Mouse (Mus musculus) forebrain, embryonic 14.5 days (tissue): Measurements from ENCODE around the gene Map2k5. TPM values are rescaled to one million over a fixed set of nuclear protein-coding genes. Genes with fewer than 3 reads are reported as not detected.
A peak's percentile ranks its signal among the peaks of the same experiment; 100 is the strongest.

Experiments used
- ATAC-seq: fragments of 200-750 bp; cut with Nextera tagmentation; 2 replicates; pipeline ENCODE4 v1.8.0; 2017; ENCODE audit warnings: mild to moderate bottlenecking, moderate library complexity
- DNase-seq: peaks from one replicate; pipeline ENCODE4 v3.0.0-alpha.2; 2015; ENCODE audit warnings: low spot score
- H3K27ac ChIP-seq: fragments of 300-500 bp; sonication (generic); 2 replicates; pipeline ENCODE4 v1.5.1; 2014; ENCODE audit warnings: low read depth, mild to moderate bottlenecking, control low read depth, low read length, moderate library complexity
- H3K27me3 ChIP-seq: fragments of 300-500 bp; sonication (generic); replicated peaks from 2 replicates; pipeline ENCODE4 v1.6.1; 2014; ENCODE audit warnings: low read length, control low read depth, mixed read lengths; ENCODE audit not compliant: control insufficient read depth, insufficient read depth
- H3K36me3 ChIP-seq: fragments of 300-500 bp; sonication (generic); 2 replicates; pipeline ENCODE4 v1.6.1; 2014; ENCODE audit warnings: low read length, control low read depth; ENCODE audit not compliant: control insufficient read depth, insufficient read depth
- H3K4me1 ChIP-seq: fragments of 300-500 bp; sonication (generic); 2 replicates; pipeline ENCODE4 v1.6.1; 2014; ENCODE audit warnings: antibody characterized with exemption, low read length, control low read depth; ENCODE audit not compliant: control insufficient read depth, insufficient read depth
- H3K4me2 ChIP-seq: fragments of 300-500 bp; sonication (generic); 2 replicates; pipeline ENCODE4 v1.6.1; 2014; ENCODE audit warnings: mild to moderate bottlenecking, control low read depth, low read length
- H3K4me3 ChIP-seq: fragments of 300-500 bp; sonication (generic); 2 replicates; pipeline ENCODE4 v1.5.1; 2014; ENCODE audit warnings: low read depth, low read length, control low read depth
- H3K9ac ChIP-seq: fragments of 300-500 bp; sonication (generic); 2 replicates; pipeline ENCODE4 v1.6.1; 2014; ENCODE audit warnings: mild to moderate bottlenecking, low read length, control low read depth, moderate library complexity
- H3K9me3 ChIP-seq: fragments of 300-500 bp; sonication (generic); replicated peaks from 2 replicates; pipeline ENCODE4 v1.6.1; 2016; ENCODE audit warnings: low read length, control low read depth, mixed read lengths; ENCODE audit not compliant: control insufficient read depth
- WGBS: fragments of 180-500 bp; shearing (Covaris S2); extraction: QIAGEN DNeasy Blood & Tissue Kit; methylation state at CpG from one replicate; pipeline ENCODE4 v1.1.7; 2014; 5-methylcytosine and 5-hydroxymethylcytosine counted together
- polyA plus RNA-seq: library from polyadenylated mRNA; unstranded; fragments of >200 nt; fragmentation: Nextera tagmentation; extraction: Ambion mirVana; gene quantifications from 2 replicates; pipeline ENCODE4 v1.2.1, GENCODE M21; 2014

Map2k5 gene
- polyA plus RNA-seq, 1 experiment from 2014 or later = 40.3 TPM

- no peaks in the 10 kb centered on the region for H3K9me3 ChIP-seq
- no peak for ATAC-seq
- WGBS = 96% methylated on average over 3 of the region's 3 CpGs
- no peak overlapping the region for H3K4me2 ChIP-seq
- no peaks in the 10 kb centered on the region for H3K27me3 ChIP-seq
- no peak overlapping the region for H3K4me3 ChIP-seq
- DNase-seq = no peak
- H3K9ac ChIP-seq = no peak overlapping the region
- no peaks in the 10 kb centered on the region for H3K36me3 ChIP-seq
- H3K27ac ChIP-seq = no peak overlapping the region
- peaks cover 9% of the 10 kb centered on the region; the same call in 1 of the 2 replicates for H3K4me1 ChIP-seq
Measured at GRCm38 (mm10) chr9:63298656-63299055, 79.0 kb downstream of the Map2k5 start.

GRCm38 (mm10) chr9:63295551-63295958, 82.1 kb downstream of the Map2k5 start:
- Histone ChIP-seq H3K4me3 (no peak overlapping the region), H3K4me2 (no peak overlapping the region), H3K9ac (no peak overlapping the region), H3K27me3 (no peaks in the 10 kb centered on the region), H3K27ac (no peak overlapping the region; the same call in 1 of the 2 replicates), H3K4me1 (peaks cover 12% of the 10 kb centered on the region; the same call in 1 of the 2 replicates), H3K9me3 (no peaks in the 10 kb centered on the region), H3K36me3 (peaks cover 8% of the 10 kb centered on the region; the same call in 1 of the 2 replicates)
- DNase-seq (peak; percentile 49), ATAC-seq (peak; percentile 52; the same call in 1 of the 2 replicates)
- 76% methylated on average over 7 of the region's 7 CpGs for WGBS

- DNase-seq (no peak), ATAC-seq (no peak)
- Histone ChIP-seq H3K27ac (no peak overlapping the region), H3K4me1 (peaks cover 12% of the 10 kb centered on the region; the same call in 1 of the 2 replicates), H3K4me3 (no peak overlapping the region), H3K9me3 (no peaks in the 10 kb centered on the region), H3K4me2 (no peak overlapping the region), H3K9ac (no peak overlapping the region), H3K36me3 (peaks cover 8% of the 10 kb centered on the region; the same call in 1 of the 2 replicates), H3K27me3 (no peaks in the 10 kb centered on the region)
- 92% methylated on average over 6 of the region's 6 CpGs for WGBS
Measured at GRCm38 (mm10) chr9:63294846-63295245, 82.9 kb downstream of the Map2k5 start.

- DNase-seq = no peak
- WGBS = 69% methylated on average over 13 of the region's 13 CpGs
Measured at GRCm38 (mm10) chr9:63293781-63294480, 83.8 kb downstream of the Map2k5 start.

GRCm38 (mm10) chr9:63288676-63289075, 89.0 kb downstream of the Map2k5 start:
- WGBS = 94% methylated on average over 4 of the region's 4 CpGs
- Histone ChIP-seq H3K27ac (no peak overlapping the region), H3K4me3 (no peak overlapping the region), H3K9me3 (no peaks in the 10 kb centered on the region), H3K27me3 (no peaks in the 10 kb centered on the region), H3K4me2 (no peak overlapping the region), H3K4me1 (peaks cover 14% of the 10 kb centered on the region; the same call in 1 of the 2 replicates), H3K36me3 (peaks cover 8% of the 10 kb centered on the region; the same call in 1 of the 2 replicates), H3K9ac (no peak overlapping the region)
- DNase-seq = no peak
- ATAC-seq = no peak

More at GRCm38 (mm10) chr9:63293781-63294480, 83.8 kb downstream of the Map2k5 start:
- no peaks in the 10 kb centered on the region for H3K9me3 ChIP-seq
- H3K36me3 ChIP-seq = peaks cover 8% of the 10 kb centered on the region; the same call in 1 of the 2 replicates
- no peak overlapping the region for H3K9ac ChIP-seq
- no peak for ATAC-seq
- no peak overlapping the region for H3K4me2 ChIP-seq
- no peaks in the 10 kb centered on the region for H3K27me3 ChIP-seq
- H3K4me3 ChIP-seq = no peak overlapping the region
- no peak overlapping the region for H3K27ac ChIP-seq
- peaks cover 12% of the 10 kb centered on the region; the same call in 1 of the 2 replicates for H3K4me1 ChIP-seq

- H3K4me3 ChIP-seq = no peak overlapping the region
- no peak overlapping the region for H3K4me2 ChIP-seq
- H3K4me1 ChIP-seq = peaks cover 11% of the 10 kb centered on the region; the same call in 1 of the 2 replicates
- no peak overlapping the region for H3K27ac ChIP-seq
- WGBS = 76% methylated on average over 9 of the region's 9 CpGs
- peak; percentile 32 for DNase-seq
- no peaks in the 10 kb centered on the region for H3K9me3 ChIP-seq
- no peak overlapping the region for H3K9ac ChIP-seq
- H3K36me3 ChIP-seq = no peaks in the 10 kb centered on the region
- ATAC-seq = no peak
- no peaks in the 10 kb centered on the region for H3K27me3 ChIP-seq
Measured at GRCm38 (mm10) chr9:63284392-63284791, 93.3 kb downstream of the Map2k5 start.

GRCm38 (mm10) chr9:63281996-63282395, 95.7 kb downstream of the Map2k5 start:
- WGBS = 97% methylated on average over 7 of the region's 7 CpGs
- H3K27ac ChIP-seq = no peak overlapping the region

GRCm38 (mm10) chr9:63281086-63281485, 96.6 kb downstream of the Map2k5 start:
- WGBS = 94% methylated on average over 2 of the region's 2 CpGs

More at GRCm38 (mm10) chr9:63281996-63282395, 95.7 kb downstream of the Map2k5 start:
- H3K4me2 ChIP-seq = no peak overlapping the region
- H3K9me3 ChIP-seq = no peaks in the 10 kb centered on the region
- DNase-seq (no peak), ATAC-seq (no peak)
- H3K4me3 ChIP-seq = no peak overlapping the region
- H3K36me3 ChIP-seq = no peaks in the 10 kb centered on the region
- no peaks in the 10 kb centered on the region for H3K27me3 ChIP-seq
- peaks cover 15% of the 10 kb centered on the region; the same call in 1 of the 2 replicates for H3K4me1 ChIP-seq
- no peak overlapping the region for H3K9ac ChIP-seq

GRCm38 (mm10) chr9:63273781-63274180, 103.9 kb downstream of the Map2k5 start:
- Histone ChIP-seq H3K4me1 (peaks cover 8% of the 10 kb centered on the region; the same call in 1 of the 2 replicates), H3K9me3 (no peaks in the 10 kb centered on the region), H3K27me3 (no peaks in the 10 kb centered on the region), H3K4me3 (no peak overlapping the region), H3K9ac (no peak overlapping the region), H3K4me2 (no peak overlapping the region), H3K27ac (no peak overlapping the region), H3K36me3 (no peaks in the 10 kb centered on the region)
- no peak for DNase-seq
- no peak for ATAC-seq
- WGBS = 95% methylated on average over 6 of the region's 6 CpGs

More at GRCm38 (mm10) chr9:63281086-63281485, 96.6 kb downstream of the Map2k5 start:
- Histone ChIP-seq H3K4me2 (no peak overlapping the region), H3K4me1 (peaks cover 15% of the 10 kb centered on the region; the same call in 1 of the 2 replicates), H3K36me3 (no peaks in the 10 kb centered on the region), H3K4me3 (no peak overlapping the region), H3K27ac (no peak overlapping the region), H3K9ac (no peak overlapping the region), H3K27me3 (no peaks in the 10 kb centered on the region), H3K9me3 (no peaks in the 10 kb centered on the region)
- ATAC-seq (no peak), DNase-seq (no peak)
